Mouse (Mus musculus) midbrain, embryonic 12.5 days (tissue): ENCODE measurements around the gene Gm20388. TPM values are rescaled to one million over a fixed set of nuclear protein-coding genes. Genes with fewer than 3 reads are reported as not detected.

Experiments
- ATAC-seq: fragments of 200-750 bp; cut with Nextera tagmentation; 2 replicates; pipeline ENCODE4 v1.8.0; 2017; ENCODE audit warnings: low read depth, moderate TSS enrichment, moderate library complexity; ENCODE audit not compliant: low FRiP score
- H3K27ac ChIP-seq: fragments of 300-500 bp; sonication (generic); replicated peaks from 2 replicates; pipeline ENCODE4 v1.5.1; 2016; ENCODE audit warnings: mild to moderate bottlenecking
- H3K27me3 ChIP-seq: fragments of 300-500 bp; sonication (generic); 2 replicates; pipeline ENCODE4 v1.6.1; 2016; ENCODE audit warnings: mild to moderate bottlenecking
- H3K36me3 ChIP-seq: fragments of 300-500 bp; sonication (generic); 2 replicates; pipeline ENCODE4 v1.6.1; 2016
- H3K4me1 ChIP-seq: fragments of 300-500 bp; sonication (generic); 2 replicates; pipeline ENCODE4 v1.6.1; 2016
- H3K4me2 ChIP-seq: fragments of 300-500 bp; sonication (generic); replicated peaks from 2 replicates; pipeline ENCODE4 v1.6.1; 2016; ENCODE audit warnings: mild to moderate bottlenecking, moderate library complexity
- H3K4me3 ChIP-seq: fragments of 300-500 bp; sonication (generic); 2 replicates; pipeline ENCODE4 v1.5.1; 2016; ENCODE audit warnings: mild to moderate bottlenecking
- H3K9ac ChIP-seq: fragments of 300-500 bp; sonication (generic); replicated peaks from 2 replicates; pipeline ENCODE4 v1.6.1; 2016; ENCODE audit warnings: mild to moderate bottlenecking, moderate library complexity
- H3K9me3 ChIP-seq: fragments of 300-500 bp; sonication (generic); 2 replicates; pipeline ENCODE4 v1.6.1; 2016; ENCODE audit warnings: mild to moderate bottlenecking
- WGBS: fragments of 180-500 bp; shearing (Covaris S2); methylation state at CpG from one replicate; pipeline ENCODE4 v1.1.7; 2016; 5-methylcytosine and 5-hydroxymethylcytosine counted together
- polyA plus RNA-seq: library from polyadenylated mRNA; unstranded; fragments of >200 nt; fragmentation: Nextera tagmentation; extraction: Ambion mirVana; gene quantifications from 2 replicates; pipeline ENCODE4 v1.2.1, GENCODE M21; 2016

The Gm20388 gene
- polyA plus RNA-seq, 1 experiment from 2014 or later: not detected

DNA sequence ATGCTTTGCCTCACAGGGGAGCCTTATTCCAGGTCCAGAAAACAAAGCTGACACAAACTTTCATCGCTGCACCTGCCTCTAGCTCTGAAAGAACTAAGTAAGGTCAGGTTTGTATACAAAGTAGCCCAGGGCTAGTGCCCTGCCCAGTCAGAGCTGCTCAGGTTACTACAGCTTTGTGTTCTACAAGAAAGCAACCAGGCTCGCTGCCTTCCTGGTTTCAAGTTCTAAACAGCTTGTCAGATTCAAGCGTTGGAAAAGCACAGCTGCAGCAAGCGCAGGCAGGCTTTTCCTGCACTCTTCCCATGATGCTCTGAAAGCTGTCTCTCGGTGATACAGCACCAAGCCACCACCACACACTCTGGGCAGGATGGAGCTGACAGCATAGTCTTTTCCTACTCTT, 4286.2 kb downstream of the Gm20388 start:
- Histone ChIP-seq H3K4me3 (no peak overlapping the region), H3K9ac (no peak overlapping the region), H3K4me1 (0 out of 2 replicates have a peak, but pooled peaks cover 2% of the 10 kb centered on the region), H3K9me3 (no peaks in the 10 kb centered on the region), H3K36me3 (no peaks in the 10 kb centered on the region), H3K4me2 (no peak overlapping the region), H3K27ac (no peak overlapping the region), H3K27me3 (no peaks in the 10 kb centered on the region)
- 75% methylated on average over 5 of the region's 5 CpGs for WGBS
- ATAC-seq: no peak

DNA sequence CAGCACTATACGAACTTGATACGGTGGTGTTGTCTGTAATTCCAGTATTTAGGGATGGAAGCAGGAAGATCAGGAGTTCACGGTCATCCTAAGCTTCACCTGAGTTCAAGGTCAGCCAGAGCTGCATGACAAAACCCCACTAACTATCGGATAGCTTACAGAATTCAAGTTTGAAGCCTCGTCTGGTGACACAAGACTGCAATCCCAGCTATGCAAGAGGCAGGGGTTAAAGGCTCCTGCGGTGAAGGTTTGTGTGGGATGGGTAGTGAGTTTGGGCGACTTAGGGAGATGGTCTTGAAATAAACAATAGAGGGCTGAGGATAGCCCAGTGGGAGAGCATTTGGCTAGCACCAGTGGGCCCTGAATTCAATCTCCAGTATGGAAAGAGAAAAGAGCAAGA, 4287.6 kb downstream of the Gm20388 start:
- Histone ChIP-seq H3K4me2 (no peak overlapping the region), H3K27me3 (no peaks in the 10 kb centered on the region; the same call in 1 of the 2 replicates), H3K9me3 (no peaks in the 10 kb centered on the region), H3K4me3 (no peak overlapping the region), H3K9ac (no peak overlapping the region), H3K27ac (no peak overlapping the region), H3K36me3 (no peaks in the 10 kb centered on the region), H3K4me1 (0 out of 2 replicates have a peak, but pooled peaks cover 2% of the 10 kb centered on the region)
- ATAC-seq: no peak
- 78% methylated on average over 7 of the region's 7 CpGs for WGBS

GRCm38 (mm10) chr8:124200400-124200799, 4289.8 kb downstream of the Gm20388 start:
- H3K27ac ChIP-seq: no peak overlapping the region
- H3K4me3 ChIP-seq: no peak overlapping the region
- no peaks in the 10 kb centered on the region; the same call in 1 of the 2 replicates for H3K27me3 ChIP-seq
- no peak overlapping the region for H3K9ac ChIP-seq
- no peak overlapping the region for H3K4me2 ChIP-seq
- no peak for ATAC-seq
- 73% methylated on average over 7 of the region's 7 CpGs for WGBS
- no peaks in the 10 kb centered on the region for H3K36me3 ChIP-seq
- H3K4me1 ChIP-seq: peaks cover 6% of the 10 kb centered on the region; the same call in 1 of the 2 replicates
- H3K9me3 ChIP-seq: no peaks in the 10 kb centered on the region

GRCm38 (mm10) chr8:124201706-124202105, 4291.1 kb downstream of the Gm20388 start:
- Histone ChIP-seq H3K4me1 (peaks cover 6% of the 10 kb centered on the region; the same call in 1 of the 2 replicates), H3K27ac (no peak overlapping the region), H3K27me3 (no peaks in the 10 kb centered on the region; the same call in 1 of the 2 replicates), H3K36me3 (no peaks in the 10 kb centered on the region), H3K4me2 (no peak overlapping the region), H3K4me3 (no peak overlapping the region), H3K9ac (no peak overlapping the region), H3K9me3 (no peaks in the 10 kb centered on the region)
- WGBS: 88% methylated on average over 8 of the region's 8 CpGs
- ATAC-seq: no peak

DNA sequence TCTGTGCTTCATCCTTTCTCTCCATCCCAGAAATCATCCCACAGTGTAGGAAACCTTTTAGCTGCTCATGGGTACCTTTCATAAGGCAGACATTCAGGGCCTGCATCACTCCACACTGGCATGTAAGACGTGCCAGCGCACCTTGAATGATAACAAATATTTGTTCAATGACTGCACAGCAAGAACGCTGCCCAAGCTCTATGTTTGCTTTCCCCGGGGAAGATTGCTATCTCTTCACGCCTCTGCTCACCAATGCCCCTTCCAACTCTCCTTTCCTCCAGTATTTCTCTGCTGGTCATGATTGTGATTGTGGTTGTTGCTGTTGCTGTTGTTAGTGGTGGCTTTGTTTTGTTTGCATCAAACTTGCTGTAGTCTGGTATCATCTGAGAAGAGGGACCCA, 4292.3 kb downstream of the Gm20388 start:
- Histone ChIP-seq H3K9me3 (no peaks in the 10 kb centered on the region), H3K4me1 (peaks cover 6% of the 10 kb centered on the region; the same call in 1 of the 2 replicates), H3K27me3 (no peaks in the 10 kb centered on the region; the same call in 1 of the 2 replicates), H3K9ac (no peak overlapping the region), H3K4me2 (no peak overlapping the region), H3K27ac (no peak overlapping the region), H3K4me3 (no peak overlapping the region), H3K36me3 (no peaks in the 10 kb centered on the region)
- ATAC-seq: no peak
- 82% methylated on average over 5 of the region's 5 CpGs for WGBS

DNA sequence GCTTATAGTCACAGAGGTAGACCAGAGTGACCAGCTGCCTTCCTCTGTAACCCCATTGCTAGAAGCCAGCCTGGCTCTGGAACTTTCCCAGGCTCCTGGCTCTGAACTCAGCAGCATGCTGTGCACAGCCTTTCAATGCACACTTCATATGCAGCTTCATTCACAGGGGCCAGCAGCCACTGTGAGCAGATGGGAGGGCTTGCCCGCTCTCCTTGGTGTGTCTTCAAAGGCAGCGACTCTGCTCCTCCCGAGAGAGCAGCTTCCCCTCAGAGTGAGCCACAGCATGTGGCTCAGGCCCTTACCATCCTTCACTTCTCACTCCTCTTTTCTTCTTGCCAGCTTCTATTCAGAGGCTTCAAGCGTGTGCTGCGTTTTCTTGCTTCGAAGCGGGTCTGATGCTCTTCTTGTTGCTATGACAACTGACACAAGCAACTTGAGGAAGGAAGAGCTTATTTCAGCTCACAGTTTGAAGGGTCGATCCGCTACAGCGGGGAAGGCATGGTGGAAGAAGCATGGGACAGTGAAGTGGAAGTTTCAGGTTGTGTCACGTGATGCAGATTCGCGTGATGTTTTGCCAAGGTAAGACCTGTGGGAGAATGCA, 4293.5 kb downstream of the Gm20388 start:
- Histone ChIP-seq H3K9ac (no peak overlapping the region), H3K4me3 (no peak overlapping the region), H3K4me2 (no peak overlapping the region), H3K36me3 (no peaks in the 10 kb centered on the region), H3K27me3 (no peaks in the 10 kb centered on the region; the same call in 1 of the 2 replicates), H3K27ac (no peak overlapping the region), H3K9me3 (no peaks in the 10 kb centered on the region), H3K4me1 (peaks cover 6% of the 10 kb centered on the region; the same call in 1 of the 2 replicates)
- 62% methylated on average over 13 of the region's 13 CpGs for WGBS
- ATAC-seq: no peak

DNA sequence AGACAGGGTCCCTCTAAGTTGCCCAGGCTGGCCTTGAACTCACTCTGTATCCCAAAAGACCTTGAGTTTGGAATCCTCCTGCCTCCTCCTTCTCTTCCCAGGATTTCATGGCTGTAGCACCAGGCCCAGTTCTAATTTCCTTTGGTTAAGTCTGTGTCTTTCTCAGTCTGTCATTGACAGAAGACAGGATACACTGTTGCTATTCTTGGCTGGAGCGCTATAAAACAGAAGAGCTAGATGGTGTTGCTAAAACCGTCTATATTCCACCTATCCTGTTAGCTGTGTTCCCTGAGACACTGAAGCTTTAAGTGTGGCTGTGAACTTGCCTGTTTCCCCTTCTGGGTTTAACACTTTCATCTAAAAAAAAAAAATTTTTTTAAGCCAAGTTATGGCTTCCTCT, 4301.5 kb downstream of the Gm20388 start:
- 81% methylated on average over 2 of the region's 2 CpGs for WGBS
- no peaks in the 10 kb centered on the region for H3K27me3 ChIP-seq
- no peaks in the 10 kb centered on the region for H3K9me3 ChIP-seq
- no peak overlapping the region for H3K9ac ChIP-seq
- H3K4me2 ChIP-seq: no peak overlapping the region
- H3K4me1 ChIP-seq: no peaks in the 10 kb centered on the region
- H3K36me3 ChIP-seq: no peaks in the 10 kb centered on the region
- no peak for ATAC-seq
- H3K27ac ChIP-seq: no peak overlapping the region
- no peak overlapping the region for H3K4me3 ChIP-seq

DNA sequence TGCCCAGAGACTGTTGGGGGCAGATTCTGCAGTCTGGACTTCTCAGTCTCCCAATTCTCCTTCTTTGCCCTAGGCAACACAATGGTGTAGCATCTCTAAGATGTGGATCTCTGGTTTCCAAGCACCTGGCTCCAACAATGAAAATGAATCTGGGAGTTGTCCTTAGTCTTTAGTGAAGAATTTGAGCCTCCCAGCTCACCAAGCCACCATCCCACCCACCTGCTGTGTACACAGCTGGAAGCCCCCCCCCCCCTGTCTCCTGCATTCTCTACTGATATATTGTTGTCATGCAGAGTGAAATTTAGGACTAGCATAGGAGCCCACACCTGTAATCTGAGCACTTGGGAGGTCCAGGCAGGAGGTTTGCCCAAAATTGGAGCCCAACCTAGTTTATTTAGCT, 4306.3 kb downstream of the Gm20388 start:
- no peak for ATAC-seq
- Histone ChIP-seq H3K27ac (no peak overlapping the region), H3K36me3 (no peaks in the 10 kb centered on the region), H3K9me3 (no peaks in the 10 kb centered on the region), H3K4me2 (no peak overlapping the region), H3K4me1 (no peaks in the 10 kb centered on the region), H3K4me3 (no peak overlapping the region), H3K9ac (no peak overlapping the region), H3K27me3 (no peaks in the 10 kb centered on the region)

DNA sequence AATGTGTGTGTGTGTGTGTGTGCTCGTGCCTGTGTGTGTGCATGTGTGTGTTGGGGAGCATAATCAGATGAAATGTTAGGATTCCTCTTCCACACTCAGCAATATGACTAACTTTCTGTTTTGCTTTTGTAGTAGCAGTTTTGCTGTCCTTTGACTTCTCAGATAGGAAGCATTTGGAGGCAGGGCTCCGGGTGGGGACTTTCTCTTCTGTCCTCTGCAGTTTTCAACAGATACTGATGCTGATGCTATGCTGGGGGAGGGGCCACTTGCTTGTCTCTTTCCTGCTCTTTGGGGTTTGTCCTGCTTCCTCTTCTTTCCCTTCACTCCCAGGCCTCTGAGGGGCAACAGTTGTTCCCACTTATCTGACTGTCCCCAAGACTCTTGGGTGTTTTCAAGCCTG, 4319.2 kb downstream of the Gm20388 start:
- Histone ChIP-seq H3K27ac (no peak overlapping the region), H3K4me1 (peaks cover 29% of the 10 kb centered on the region), H3K4me2 (no peak overlapping the region), H3K9ac (no peak overlapping the region), H3K9me3 (no peaks in the 10 kb centered on the region), H3K4me3 (no peak overlapping the region), H3K27me3 (no peaks in the 10 kb centered on the region), H3K36me3 (no peaks in the 10 kb centered on the region)
- no peak for ATAC-seq
- WGBS: 71% methylated on average over 2 of the region's 2 CpGs

DNA sequence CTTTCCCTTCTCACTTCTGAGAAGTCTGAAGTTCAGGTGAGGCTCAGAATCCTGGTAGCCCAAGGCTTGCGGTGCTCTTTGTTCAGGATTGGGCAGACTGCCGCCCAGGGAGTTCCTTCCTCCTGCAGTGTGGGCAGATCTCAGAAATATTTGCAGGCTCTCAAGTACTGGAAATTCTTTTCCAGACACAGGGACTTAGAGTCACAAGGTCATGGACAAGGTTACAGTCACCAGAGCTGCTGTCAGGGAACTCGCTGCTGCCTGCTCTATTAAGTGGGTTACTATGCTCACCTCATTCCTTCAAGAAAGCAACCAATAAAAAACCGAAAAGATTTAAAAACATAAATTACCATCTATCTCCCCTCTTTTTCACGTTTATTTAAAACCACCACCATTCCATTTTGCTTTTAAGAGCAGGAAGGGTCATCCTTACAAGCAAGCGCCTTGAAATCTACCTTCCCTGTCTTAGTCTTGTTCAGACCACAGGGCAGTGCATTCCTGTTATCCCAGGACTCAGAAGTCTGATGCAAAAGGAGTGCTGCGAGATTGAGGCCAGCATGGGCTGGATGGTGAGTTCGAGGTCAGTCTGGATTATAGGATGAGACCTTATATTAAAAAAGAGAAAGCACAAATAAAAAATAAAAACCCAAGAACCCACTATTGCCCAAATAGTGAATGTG, 4320.0 kb downstream of the Gm20388 start:
- 54% methylated on average over 8 of the region's 8 CpGs for WGBS
- H3K27me3 ChIP-seq: no peaks in the 10 kb centered on the region
- H3K9ac ChIP-seq: peak overlapping the region; percentile 37; the same call in 1 of the 2 replicates
- H3K4me2 ChIP-seq: peak overlapping the region; percentile 97
- peaks cover 36% of the 10 kb centered on the region for H3K4me1 ChIP-seq
- no peaks in the 10 kb centered on the region for H3K36me3 ChIP-seq
- H3K4me3 ChIP-seq: peak overlapping the region; percentile 95
- no peaks in the 10 kb centered on the region for H3K9me3 ChIP-seq
- H3K27ac ChIP-seq: peak overlapping the region; percentile 26; the same call in 1 of the 2 replicates
- peak; percentile 55 for ATAC-seq

DNA sequence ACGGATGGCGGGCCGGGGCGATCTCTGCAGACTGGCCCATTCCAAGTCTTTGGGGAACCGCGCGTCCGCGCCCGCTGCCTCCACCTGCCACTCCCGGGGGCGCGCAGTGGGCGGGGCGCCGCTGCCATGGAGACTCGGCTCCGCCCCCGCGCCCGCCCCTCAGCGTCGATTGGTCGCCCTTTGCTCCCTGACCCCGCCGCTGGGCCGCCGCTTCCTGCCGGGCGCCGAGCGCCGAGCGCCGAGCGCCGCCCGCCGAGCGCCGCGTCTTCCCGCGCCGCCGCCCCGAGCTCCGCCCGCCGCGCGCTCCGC, 4320.5 kb downstream of the Gm20388 start, which contains the start of gene Galnt2:
Galnt2 (plus strand) TSS at position 216 of the 309 bp plus-strand sequence.
- Histone ChIP-seq H3K4me1 (peaks cover 39% of the 10 kb centered on the region), H3K9ac (peak within 1 kb of the TSS; percentile 92), H3K4me2 (peak within 1 kb of the TSS; percentile 97), H3K27me3 (no peaks in the 10 kb centered on the region), H3K36me3 (no peaks in the 10 kb centered on the region), H3K27ac (peak within 1 kb of the TSS; percentile 79), H3K9me3 (no peaks in the 10 kb centered on the region), H3K4me3 (peak within 1 kb of the TSS; percentile 95)
- peak; percentile 83 for ATAC-seq
- 2% methylated on average over 22 of the region's 53 CpGs for WGBS

DNA sequence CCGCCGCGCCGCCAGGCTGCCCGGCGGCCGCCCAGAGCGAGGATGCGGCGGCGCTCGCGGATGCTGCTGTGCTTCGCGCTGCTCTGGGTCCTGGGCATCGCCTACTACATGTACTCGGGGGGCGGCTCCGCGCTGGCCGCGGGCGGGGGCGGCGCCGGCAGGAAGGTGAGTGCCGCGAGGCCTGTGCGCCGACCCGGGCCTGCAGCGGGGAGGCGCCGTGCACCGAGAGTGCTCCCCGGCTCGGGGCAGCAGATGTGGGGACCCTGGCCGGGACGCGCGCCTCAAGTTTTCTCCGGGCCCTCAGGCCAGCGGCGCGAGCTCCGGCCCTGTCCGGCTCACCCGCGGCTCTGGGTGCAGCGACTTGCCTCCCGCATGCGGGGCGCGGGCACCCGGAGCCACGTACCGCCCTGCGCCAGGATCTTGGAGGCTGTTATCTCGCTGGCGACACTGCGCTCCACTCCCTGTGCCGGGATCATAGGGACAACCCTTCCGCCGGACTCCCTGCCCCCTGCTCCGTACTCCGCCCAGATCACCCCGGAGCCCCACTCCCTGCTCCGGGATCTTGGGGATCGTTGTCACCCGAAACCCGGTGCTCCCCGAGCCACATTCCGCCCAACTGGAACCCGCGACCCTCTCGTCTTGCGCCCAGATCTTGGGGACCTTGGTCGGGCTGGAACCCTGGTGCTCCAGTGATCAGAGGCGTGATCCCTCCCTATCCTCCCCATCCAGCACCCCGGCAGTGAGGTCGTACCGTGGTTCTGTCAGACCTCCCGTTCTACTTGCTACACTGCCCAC, 4321.0 kb downstream of the Gm20388 start:
- Histone ChIP-seq H3K36me3 (no peaks in the 10 kb centered on the region), H3K4me1 (peaks cover 40% of the 10 kb centered on the region), H3K4me3 (peak overlapping the region; percentile 95), H3K4me2 (peak overlapping the region; percentile 97), H3K27me3 (no peaks in the 10 kb centered on the region), H3K27ac (peak overlapping the region; percentile 79), H3K9ac (peak overlapping the region; percentile 92), H3K9me3 (no peaks in the 10 kb centered on the region)
- under 1% methylated on average over 80 of the region's 83 CpGs for WGBS
- ATAC-seq: peak; percentile 87
